Mouse (Mus musculus) left cerebral cortex, postnatal 14 days (tissue): Measurements from ENCODE around the gene Uts2. TPM values are rescaled to one million over a fixed set of nuclear protein-coding genes. Genes with fewer than 3 reads are reported as not detected.
"Not testable (repeated sequence)": the region's sequence is repeated elsewhere in the genome, so short reads cannot be mapped to it uniquely, and the experiment has no call there.

Experiments used
- DNase-seq, 2 experiments: peaks; one replicate each; pipeline ENCODE4 v3.0.0; 2021 to 2022; ENCODE audit warnings: low spot score in 2 of 2, mixed read lengths in 1 of 2
- intact Hi-C: fragments of 180-260 bp; cut with DNase I; formaldehyde crosslinking; loops from one replicate; pipeline ENCODE4 v1.15.1; 2025
- total RNA-seq, 2 experiments: library from RNA; stranded (reverse); gene quantifications; 2 replicates each; pipeline ENCODE4 v1.2.3; 2021

The Uts2 gene
- total RNA-seq, 2 experiments from 2014 or later = not detected

DNA sequence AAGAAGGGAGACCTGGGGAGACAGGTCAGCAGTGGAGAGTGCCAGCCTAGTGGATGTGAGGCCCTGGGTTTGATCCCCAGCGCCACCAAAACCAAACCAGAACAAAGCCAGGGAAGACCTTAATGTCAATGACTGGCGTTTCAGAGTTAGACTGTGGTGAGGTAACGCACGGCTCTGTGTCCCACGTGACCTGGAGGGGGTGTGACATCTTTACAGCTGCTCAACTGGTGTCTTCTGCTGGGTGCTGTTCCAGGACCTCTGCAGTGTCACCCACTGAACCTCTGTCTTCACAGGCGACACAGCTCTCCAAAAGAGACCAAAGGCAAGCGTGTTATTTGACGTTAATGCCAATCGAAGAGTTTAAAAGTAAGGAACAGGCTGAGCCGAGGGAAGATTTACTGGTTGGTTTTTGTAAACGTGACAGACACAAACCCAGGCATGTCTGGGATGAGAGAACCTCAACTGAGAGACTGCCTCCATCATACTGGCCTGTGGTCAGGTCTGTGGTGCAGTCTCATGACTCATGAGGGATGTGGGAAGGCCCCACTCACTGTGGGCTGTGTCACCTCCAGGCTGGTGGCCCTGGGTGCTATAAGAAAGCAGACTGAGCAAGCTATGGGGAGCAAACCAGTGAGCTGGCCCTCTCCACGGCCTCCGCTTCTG, 8.9 kb downstream of the Uts2 start:
- no peak for DNase-seq
- intact Hi-C loops = no loop called here

DNA sequence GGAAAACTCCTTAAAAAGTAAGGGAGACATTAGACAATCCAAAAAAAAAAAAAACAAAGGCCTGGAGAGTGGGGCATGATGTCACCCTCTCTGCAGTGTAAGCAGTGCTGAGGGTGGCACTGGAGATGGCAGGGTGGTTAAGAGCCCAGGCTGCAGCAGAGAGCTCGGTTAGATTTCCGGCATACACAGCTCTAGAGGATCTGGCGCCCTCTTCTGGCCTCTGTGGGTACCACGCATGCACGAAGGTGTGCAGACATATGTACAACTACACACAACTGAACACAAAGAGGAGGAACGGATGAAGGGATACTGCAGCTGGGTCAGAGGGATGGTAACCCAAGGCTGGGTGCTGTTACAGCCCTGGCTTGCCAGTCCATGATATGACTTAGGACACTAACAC, 10.0 kb downstream of the Uts2 start:
- peak; percentile 51 to 56 for DNase-seq
- intact Hi-C loops = no loop called here

DNA sequence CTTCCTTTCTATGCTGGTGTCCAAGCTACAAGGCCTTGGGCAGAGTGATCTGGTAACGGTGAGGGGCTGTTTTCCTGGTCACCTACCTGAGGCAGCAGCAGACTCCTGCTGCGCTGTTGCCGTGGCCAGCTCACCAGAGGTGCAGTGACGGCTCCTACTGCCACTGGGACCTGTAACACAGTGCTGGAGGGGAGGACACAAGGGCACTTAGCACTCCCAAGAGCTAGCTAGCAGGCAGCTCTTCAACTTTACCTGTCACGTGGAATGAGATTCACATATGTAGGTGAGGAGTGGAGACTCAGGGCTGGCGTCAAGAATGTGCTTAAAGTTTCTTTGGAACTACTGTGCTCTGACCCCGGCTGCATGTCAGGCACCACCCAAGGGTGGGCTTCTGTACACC, 13.4 kb downstream of the Uts2 start:
- intact Hi-C loops = no loop called here
- no peak for DNase-seq

DNA sequence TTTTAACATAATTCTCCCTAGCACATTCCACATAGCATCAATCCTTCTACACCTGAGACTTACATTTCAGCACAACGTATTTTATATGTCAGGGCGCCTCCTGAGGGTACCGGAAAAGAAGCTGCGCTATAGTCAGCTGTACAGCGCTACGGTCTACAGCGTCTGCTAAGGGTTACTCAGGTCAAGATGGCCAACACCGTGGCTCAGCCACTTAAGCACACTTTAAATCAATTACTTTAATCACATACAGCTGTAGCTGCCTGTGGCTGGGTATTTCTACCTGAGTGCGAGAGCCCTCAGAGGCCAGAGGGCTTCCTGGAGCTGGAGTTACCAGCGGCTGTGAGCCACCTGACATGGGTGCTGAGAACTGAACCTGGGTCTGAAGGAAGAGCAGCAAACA, 19.0 kb downstream of the Uts2 start:
- intact Hi-C loops = no loop called here
- DNase-seq = no peak

DNA sequence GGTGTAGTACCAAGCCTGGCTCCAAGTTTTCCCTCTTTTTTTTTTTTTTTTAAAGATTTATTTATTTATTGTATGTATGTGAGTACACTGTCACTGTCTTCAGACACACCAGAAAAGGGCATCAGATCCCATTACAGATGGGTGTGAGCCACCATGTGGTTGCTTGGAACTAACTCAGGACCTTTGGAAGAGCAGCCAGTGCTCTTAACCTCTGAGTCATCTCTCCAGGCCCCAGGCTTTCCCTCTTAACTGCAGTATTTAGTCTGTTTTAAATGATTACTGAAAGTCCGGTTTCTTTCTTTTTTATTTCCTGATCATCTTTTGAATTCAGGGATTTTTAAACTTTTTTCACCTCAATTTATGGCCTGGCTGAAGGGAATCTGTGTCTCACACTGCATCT, 20.5 kb downstream of the Uts2 start:
- DNase-seq, intact Hi-C loops: not testable (repeated sequence)

DNA sequence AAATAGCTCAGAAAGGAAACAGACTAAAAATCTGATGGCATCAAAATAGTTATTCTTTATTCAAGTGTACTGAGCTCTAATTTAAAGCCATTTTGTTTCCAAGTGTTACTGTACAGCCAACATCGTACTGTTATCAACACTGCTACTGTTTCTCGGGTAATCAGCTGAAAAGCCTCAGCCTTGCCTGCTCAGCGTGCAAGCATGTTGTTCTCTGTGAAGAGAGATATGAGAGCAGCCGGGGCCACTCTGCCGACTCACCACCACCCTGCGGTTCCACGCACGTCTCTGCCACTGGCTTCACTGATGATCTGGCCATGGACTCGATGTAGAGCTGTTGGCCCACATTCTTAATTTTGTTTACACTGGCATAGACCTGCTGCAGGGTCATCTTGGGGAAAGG, 27.3 kb downstream of the Uts2 start:
- intact Hi-C loops = no loop called here
- no peak for DNase-seq

DNA sequence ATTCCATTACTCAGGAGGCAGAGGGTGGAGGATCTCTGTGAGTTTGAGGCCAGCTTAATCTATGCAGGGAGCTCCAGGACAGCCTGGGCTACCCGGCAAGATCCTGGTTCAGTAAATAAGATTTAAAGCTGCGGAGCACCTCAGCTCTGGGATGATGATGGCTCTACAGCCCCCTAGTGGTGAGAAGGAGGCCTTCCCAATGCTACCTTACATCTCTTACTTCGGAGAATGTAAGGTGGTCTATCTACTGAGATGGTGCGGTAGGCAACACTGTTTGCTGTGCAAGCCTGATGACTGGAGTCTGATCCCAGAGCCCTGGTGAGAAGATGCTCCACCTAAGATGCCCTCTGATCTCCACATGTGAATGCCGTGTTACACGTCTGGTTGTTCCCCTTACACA, 30.1 kb downstream of the Uts2 start:
- peak in 1 of 2 experiments; percentile 36 for DNase-seq
- intact Hi-C loops = no loop called here

DNA sequence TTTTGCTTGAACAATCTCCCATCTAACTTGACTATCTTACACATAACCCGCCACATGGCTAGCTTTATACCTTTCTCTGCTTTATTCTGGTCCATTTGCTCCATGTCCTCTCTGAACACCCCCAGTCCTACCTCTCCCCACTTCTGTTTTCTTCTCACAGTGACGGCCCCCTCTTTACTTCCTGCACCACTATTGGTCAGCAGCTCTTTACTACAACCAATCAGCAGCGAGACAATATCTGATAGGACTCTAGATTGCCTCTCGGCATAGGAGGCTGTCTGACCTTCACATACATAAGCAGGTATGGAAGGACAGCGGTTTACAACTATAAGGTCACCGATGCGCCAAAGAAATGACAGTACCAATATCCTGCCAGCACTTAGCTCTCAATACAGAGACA, 39.6 kb downstream of the Uts2 start:
- DNase-seq = no peak
- intact Hi-C loops = no loop called here

DNA sequence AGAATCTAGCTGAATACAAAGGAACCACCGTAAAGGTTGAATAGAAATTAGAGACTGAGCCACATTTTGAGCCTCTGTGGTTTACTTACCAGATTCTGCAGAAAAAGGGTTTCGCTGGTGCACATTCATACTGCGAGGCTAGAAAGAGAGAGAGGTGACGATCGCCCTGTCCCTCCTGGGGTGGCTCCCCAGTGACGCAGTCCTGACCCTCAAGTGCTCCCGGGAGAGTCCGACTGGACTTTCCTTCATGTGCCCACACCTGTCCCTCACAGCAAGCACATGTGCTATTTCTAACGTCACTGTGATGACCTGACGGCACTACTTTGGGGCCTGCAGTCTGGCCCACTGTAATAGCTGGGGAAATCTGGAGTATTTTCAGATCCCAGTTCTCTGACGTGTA, 40.9 kb downstream of the Uts2 start:
- intact Hi-C loops = no loop called here
- DNase-seq = no peak

DNA sequence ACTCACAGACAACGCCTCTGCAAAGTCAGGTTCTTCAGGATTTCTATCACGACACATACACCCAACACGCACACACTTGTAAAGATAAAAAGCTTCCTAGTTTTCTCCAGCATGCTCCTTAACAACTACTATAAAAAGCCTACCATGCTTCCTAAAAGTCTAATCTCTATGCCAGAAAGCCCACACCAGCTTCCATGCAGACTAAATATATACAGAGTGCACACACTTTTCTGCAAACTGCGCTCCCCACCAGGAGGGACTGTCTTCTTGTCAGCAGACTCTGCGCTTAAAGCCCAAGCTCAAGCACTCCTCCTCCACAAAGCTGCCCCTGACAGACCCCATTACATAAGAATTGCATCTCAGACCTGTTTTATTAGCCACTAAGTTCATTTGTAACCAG, 44.6 kb downstream of the Uts2 start:
- peak; percentile 48 to 68 for DNase-seq
- intact Hi-C loops = no loop called here

DNA sequence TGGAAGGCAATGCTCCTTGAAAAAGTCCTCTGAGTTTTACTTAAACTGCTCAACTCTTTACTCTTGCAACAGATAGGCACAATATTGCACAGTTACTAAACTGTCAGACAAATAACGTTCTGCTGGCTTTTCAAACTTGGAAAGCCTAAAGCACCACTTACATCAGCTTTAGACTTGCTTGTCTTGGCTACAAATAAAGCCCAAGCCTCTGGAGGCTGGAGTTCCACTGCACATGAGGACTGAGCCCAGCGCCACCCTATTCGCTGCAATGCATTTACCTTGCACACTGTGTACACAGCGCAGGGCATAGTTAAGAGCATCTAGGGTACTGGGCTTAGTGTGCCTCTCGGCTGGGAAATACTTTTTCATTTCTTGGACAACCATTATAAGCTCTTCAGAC, 46.4 kb downstream of the Uts2 start:
- no peak for DNase-seq
- intact Hi-C loops = no loop called here

DNA sequence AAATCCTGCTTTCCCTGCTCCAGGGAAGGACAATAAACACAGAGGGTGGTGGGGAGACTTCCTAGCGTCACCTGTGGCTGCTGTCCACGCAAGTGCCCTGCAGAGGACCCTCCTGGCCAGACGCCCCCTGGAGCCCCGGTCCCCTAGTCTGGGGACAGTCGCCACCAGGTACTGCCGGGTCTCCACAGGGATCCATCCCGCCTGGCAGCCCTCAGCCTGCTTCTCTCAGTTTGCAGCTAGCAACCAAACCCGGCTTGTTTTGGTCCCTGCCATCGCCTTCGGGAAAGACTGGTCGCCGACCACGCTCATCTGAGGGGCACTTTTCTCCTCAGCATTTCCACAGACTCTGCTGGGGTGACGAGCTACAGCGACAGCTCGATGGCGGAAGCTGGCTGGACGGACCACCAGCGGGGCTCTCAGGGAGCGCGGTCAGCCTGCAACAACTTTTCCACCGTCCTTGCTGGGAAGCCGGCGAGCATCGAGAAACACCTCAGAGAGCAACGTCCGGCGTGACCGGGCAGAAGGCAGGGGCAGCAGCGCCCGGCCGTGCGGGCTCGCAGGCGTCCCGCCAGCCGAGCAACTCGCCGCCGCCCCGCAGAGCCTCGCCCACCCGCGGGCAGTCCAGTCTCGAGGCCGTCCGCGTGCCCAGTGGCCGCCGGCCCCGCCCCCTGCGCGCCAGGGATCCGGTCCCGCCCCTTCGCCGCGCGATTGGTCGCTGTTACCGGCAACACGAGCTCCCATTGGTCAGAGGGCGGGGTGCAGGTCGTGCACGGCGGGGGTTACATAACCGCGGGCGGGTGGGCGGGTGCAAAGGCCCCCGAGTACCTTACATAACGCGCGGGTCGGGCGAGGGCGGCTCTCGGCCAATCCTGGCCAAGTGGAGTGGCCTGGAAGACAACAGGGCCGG, 47.4 kb downstream of the Uts2 start, which contains the start of gene Per3:
Per3 (minus strand) TSS at position 629 of the 907 bp plus-strand sequence.
- peak; percentile 98 for DNase-seq
- intact Hi-C loops = no loop called here

DNA sequence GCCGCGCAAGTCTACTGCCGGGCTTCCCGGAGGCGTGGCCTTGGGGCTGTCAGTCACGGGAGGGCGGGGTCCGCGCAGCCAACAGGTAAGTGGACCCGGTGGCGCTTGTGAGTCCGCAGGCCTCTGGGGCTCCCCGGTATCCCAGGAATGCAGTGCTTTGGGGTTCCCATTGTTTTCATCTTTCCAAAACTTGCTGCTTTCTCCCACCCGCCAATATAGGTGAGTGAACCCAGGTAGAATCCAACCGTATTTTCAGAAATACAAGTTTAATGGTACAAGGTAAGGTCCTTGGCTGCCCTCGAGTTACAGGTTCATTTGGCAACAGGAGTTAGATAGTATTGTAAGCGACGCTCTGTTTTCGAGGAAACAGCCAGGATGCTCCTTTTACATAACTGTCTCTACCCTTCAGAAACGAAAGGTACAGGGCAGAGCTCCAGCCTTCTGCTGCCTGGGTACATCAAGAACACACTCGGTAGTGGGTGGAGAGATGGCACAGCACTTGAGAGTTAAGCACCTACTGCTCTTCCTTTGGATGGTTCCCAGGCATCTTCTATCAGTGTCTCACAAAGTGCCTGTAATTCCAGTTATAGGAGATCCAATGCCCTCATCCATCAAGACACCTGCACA, 48.2 kb downstream of the Uts2 start:
- intact Hi-C loops = no loop called here
- DNase-seq = peak; percentile 43 to 77

DNA sequence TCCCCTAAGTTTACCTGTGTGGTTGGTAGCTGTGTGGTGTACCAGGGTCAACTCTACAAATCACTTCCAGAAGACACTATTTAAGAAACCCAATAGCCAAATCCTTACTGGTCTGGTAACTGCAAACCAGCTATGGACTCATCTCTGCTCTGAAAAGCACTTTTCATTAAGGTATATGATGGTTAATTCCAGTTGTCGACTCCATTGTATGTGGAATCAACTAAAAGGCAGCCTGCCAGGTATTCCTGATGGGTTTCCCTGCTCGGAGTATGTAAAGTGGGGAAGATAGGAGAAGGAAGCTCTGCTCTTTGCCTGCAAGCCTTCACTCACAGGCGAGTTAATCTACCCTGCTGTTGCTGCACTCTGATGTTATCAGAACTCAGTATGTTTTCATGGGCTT, 49.6 kb downstream of the Uts2 start:
- intact Hi-C loops = no loop called here
- no peak for DNase-seq

DNA sequence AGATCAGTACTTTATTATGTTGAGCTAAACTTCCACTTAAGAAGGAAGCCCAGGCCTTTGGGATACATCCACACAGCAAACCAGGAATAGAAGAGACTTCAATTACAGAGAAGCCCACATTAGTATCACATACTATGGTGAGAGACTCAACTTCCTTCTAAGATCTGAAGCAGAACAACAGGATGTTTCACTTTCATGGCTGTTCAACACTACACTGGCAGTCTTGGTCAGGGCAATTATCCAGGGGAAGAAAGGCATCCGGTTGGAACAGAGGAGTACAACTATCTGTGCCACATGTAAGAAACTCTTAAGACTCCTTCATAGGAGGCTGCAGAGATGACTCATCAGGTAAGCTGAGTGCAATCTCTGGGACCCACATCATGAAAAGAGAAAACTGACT, 54.3 kb downstream of the Uts2 start:
- DNase-seq = no peak
- intact Hi-C loops = no loop called here

Other genes with a start within 250 kb of the Uts2 start
- gene Errfi1, start 143.2 kb upstream of the Uts2 start, total RNA-seq = 10 to 100 TPM; 24.2 to 33.2 TPM
- 100 to 1,000 TPM; 203 to 206 TPM for gene Park7, start 82.7 kb upstream of the Uts2 start, total RNA-seq
- under 1 TPM; 0.36 to 0.40 TPM for gene Tnfrsf9, start 82.5 kb upstream of the Uts2 start, total RNA-seq
- 10 to 100 TPM; 21.4 to 21.5 TPM for gene Per3, start 47.6 kb downstream of the Uts2 start, total RNA-seq
- gene Vamp3, start 60.9 kb downstream of the Uts2 start, total RNA-seq = 10 to 100 TPM; 31.7 to 33.6 TPM
- not detected for gene Gm13090, start 92.5 kb downstream of the Uts2 start, total RNA-seq